Mouse (Mus musculus) 3134 (cell line): Measurements from ENCODE around the gene Aig1.

Experiments
- DNase-seq: peaks from one replicate; pipeline ENCODE4 v3.0.0-alpha.2; 2011; ENCODE audit warnings: low spot score; ENCODE audit not compliant: insufficient read length; ENCODE audit errors: extremely low read depth

Aig1 gene

DNA sequence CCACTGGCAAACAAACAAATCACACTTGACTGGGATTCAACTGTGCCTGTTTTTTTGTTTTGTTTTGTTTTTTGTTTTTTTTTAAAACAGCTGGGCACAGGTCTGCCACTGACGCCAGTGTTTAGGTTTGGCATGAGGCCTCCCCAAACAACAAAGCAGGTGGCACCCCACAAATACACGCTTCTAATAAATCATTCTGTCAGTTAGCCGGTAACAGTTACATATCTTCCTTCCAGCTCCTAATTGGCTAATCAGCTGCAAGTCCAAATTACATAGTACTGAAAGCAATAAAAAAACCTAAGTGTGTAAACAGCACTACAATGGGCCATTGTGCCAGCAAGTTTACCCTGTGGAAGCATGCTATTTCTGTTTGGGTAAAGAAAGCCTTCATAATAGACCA, 18.7 kb downstream of the Aig1 start:
- no peak for DNase-seq

DNA sequence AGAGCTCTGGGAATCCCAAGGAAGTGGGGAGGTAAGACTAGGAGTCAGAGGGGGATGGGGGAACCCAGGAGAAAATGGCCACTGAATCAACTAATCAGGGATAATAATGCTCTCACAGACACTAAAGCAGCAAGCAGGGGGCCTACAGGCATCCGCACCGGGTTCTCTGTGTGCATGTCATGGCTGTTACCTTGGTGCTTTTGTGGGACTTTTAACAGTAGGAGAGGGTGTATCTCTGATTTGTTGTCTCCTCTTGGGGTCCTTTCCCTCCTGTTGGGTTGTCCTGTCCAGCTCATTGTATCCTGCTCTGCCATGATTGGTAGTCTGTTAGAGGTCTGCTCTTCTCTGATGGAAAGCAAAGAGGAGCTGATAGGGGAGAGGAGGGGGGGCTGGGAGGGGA, 19.6 kb downstream of the Aig1 start:
- no peak for DNase-seq

DNA sequence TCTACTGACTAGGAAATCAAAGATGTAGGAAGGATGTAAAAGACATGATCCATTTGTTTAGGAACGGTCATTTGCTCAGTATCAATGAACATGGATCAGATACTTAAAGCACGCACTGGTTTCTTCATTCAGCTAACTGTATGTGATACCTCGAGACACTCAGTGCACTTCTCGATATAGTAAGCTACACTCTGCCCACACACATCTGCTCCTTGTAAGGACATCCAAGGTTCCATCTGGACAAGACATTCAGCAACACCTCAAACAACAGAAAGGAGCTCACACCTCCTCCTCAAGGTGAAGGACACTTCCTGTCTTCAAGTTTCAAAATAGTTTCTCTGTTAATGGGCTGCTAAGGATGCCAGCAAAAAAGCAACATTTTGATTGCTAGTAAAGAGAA, 23.9 kb downstream of the Aig1 start:
- no peak for DNase-seq

DNA sequence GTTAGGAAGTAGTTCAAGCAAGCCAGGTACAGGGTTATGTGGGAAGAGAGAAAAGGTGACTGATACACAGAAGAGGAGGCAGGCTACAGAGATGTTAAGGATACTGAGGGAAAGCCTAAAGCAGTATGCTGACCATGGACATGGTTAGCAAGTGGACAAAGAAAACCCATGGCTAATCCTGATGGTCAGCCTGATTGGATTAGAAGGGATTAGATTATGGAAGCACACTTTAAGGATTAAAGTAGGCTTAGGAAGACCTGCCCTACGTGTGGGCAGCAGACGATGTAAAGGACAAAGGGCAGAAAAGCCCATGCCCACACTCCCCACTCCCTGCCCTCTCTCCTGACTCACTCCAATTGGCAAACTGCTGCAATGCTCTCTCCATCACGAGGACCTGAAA, 25.0 kb downstream of the Aig1 start:
- no peak for DNase-seq

DNA sequence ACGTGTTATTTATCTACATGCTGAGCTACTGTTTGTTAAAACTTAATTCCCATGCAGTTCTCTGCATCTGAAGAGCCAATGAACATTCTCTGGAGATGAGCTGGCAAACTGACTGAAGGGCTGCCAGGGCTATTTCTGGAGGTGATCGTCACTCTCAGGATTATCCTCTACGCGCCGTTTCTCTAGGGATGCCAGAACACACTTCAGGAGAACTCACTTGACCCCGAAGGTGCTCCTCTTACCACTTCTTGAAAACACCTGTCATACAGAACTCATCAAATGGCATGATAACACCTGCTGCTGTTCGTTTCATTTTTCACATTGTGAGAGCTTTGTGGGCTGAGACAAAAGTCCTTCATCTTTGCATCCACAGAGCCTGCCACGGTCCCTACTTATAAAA, 25.9 kb downstream of the Aig1 start:
- peak; percentile 18 for DNase-seq

DNA sequence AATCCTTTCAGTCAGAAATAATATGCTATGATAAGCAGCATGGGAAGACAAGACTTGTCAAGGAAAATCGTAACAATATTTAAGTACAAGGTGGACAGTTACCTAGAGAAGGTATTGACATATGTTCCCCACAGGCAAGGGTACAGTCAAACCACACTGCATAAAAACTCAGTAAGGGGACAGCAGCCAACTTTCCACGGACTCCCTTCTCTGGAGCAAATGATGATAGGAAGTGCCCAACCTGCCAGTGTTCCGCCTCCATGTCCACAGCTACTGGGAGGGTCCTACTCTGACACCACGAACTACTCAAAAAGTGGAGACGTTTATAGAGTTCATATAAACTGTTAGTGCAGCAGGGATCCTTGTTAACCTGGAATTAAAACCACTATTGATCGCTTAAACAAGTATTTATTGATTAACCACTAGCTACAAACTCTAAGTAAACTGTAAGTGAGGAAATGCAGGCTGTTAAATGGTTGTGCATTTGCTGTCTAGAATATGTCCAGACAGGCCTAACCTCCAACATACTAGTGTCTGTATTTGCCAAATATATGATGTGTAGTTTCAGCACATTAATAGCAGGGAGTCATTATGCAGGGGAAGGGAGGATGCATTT, 30.2 kb downstream of the Aig1 start:
- DNase-seq, result no peak

DNA sequence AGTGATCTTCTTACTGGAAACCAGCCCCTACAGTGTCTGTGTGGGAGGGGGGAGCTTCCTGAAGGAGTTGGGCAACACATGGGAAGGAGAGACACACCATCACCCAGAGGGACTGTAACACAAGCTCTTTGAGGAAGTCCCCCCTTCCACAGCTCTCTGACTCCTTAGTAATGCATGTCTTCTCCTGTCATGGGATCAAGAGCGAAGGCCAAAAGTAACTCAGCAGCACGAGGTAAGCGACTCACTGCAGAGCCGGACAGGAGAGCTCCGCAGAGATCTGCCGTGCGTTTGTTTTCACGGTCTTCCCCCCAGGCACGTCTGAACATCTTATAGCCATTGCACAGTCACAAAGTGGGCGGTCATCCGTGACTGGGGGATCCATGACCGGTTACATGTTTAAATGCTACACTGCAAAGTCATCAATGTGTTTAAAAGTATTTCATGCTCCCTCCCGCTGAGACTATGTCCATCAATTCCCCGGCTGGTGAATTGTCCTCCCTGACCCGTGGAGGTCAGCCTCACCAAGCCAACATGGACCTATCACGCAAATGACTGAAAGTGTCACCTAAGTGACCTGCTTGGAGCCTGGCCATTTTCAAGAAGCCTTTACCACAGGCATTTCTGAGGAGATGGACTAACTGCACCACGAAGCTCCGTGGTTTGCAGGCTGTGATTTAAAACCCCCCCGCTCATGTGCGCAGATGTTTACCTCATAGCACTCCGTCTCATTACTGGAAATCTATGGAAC, 30.9 kb downstream of the Aig1 start:
- DNase-seq, result peak; percentile 21

DNA sequence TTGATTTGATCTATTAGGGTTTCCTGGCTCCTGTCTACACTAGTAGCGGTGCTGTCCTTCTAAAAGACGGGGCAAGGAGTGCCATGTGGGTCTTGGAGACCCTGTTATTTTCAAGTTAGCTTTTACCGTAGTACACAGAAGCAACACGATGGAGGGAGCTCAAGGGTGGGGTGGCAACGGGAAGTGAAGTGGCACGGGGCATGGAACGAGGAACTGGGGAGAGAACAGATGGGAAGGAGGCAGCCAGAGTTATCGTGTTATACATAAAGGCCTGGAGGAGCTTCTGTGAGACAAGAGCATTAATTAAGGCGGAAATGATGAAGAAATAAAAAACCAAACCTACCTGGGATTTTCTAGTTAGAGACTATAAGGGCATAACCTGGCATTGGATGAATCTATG, 31.8 kb downstream of the Aig1 start:
- DNase-seq, result no peak

DNA sequence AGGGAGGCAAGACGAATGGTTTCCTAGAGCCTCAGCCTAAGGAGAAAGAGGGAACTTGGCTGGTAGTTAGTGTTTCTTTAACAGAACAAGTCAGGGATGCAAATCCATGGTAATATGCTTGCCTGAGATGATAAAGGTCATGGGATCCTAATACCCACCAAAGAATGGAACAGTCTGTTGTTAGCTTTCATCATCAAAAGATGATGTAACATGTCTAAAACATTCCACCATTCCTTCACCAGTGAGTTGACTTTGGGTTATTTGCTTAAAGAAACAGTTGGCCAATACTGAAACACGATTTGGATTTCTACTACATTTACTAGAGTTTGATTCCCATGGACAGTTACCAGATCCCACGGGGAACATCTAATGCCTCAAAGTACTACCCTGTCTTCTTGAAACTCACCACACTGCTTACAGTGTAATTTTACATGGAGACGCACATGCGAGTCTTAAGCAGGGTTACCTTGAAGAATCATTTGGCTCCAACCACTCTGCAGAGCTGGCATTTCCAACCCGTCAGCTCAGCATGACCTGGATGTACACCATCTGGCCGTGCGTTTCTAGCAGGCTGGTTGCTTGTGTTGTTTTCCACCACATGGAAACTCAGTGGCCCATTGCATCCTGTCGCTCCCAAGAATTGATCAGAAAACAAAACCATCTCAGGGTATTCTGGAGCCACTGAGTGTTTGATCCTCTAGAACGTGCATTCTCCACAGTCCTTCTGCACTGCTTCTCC, 32.9 kb downstream of the Aig1 start:
- no peak for DNase-seq

DNA sequence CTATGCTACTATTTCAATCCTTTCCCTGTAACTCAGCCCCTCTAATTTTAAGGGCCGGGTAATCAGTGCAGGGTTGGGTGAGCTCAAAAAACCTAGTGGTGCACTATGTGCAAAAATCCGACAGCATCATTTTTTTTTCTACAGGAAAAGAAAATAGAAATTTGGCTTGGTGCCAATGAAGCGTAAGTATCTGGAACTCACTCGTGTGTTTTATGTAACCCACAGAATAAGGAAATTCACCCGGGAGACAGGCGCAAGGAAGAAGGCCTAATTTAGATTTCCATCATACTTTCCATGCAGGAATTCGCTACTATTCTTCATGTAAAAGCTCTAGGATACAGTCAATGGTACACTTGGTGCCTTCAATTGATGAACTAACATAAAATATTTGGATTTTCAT, 34.7 kb downstream of the Aig1 start:
- DNase-seq, result no peak

DNA sequence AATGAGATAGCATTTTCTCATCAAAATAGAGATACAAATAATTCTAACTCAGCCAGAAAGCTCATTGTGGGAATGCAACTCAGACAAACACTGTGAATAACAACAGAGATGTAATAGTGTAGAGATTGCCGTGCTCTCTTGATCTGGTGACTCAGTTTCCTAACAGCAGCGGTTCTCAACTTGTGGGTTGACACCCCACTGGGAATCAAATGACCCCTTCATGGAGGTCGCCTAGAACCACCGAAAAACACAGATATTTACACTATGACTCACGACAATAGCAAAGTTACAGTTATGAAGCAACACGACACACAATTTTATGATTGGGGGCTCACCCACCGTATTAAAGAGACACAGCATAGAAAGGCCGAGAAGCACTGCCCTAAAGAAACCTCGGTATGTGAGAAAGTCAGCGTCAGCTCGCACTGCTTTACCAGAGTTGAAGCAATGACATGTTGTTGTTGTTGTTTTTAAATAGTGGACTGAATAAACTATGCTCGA, 35.7 kb downstream of the Aig1 start:
- no peak for DNase-seq

DNA sequence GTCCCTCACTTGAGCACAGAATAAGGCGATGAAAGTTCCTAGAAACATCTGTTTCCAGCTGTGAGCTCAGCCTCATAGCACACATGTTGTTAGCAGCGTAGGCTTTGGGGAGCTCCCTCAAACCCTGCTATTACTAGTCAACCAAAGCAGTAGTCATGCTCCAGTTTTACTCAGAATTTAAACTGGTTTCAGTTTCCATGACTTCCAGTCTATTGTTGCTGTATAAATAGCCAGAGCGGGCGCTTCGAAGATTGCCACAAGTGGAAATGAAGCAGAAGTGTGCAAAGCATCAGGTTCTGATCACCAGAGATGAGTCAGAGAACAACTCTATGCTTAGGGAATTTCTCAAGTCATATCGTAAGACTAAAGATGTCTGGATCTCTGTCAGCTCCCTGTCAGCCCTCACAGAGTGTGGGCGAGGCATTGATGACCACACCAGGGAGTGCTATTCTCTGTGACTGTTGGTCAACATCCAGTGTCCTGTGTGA, 36.2 kb downstream of the Aig1 start:
- DNase-seq, result no peak

DNA sequence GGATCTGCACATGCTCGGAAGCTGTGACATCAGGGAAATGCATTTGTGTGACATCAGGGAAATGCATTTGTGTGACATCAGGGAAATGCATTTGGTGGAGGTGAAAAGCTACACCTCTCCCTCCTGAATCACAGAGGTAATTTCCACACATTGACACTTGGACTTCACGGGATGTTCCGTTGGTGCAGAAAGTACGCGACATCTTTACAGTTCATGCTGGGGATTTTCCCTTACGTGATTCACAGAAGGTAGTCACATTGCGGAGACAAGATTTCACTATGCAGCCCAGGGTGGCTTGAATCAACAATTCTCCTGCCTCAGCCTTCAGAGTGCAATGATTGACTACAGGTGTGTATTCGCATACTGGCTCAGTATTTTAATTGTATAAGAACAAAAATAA, 41.6 kb downstream of the Aig1 start:
- no peak for DNase-seq

DNA sequence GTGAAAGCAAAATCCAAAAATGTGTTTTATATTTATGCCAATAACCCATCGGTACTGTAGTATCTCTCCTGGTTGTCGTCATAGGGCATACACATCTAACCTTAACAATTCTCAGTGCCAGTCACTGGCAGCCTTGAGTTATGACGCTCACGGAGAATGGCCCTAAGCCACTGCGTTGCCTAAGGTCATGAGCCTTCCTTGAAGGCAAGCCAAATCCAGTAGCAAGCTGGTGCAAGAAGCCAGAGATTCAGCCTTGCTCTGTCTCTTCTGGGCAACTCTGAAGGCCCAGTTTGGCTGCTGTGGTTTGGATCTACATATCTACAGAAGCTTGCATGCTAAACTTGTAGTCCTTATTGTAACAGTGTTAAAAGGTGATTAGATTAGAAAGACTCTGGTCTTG, 55.2 kb downstream of the Aig1 start:
- DNase-seq, result no peak

DNA sequence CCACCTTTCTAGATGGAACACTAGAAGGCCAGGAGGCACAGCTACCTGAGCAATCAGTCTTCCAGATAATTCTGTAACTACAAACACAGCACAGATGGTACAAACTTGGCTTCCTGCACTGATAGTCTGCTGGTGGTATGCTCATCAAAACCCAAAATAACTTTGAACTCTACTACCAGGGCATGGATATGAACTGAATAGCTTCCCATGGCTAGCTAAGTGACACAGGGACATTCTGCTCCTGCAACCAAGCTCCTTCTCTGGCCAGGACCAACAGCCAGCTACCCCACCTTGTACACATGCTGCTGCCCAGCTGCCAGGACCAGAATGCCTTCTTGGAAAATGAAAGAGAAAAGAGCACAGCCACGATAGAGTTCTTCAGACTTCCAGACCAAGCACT, 60.5 kb downstream of the Aig1 start:
- DNase-seq, result no peak

DNA sequence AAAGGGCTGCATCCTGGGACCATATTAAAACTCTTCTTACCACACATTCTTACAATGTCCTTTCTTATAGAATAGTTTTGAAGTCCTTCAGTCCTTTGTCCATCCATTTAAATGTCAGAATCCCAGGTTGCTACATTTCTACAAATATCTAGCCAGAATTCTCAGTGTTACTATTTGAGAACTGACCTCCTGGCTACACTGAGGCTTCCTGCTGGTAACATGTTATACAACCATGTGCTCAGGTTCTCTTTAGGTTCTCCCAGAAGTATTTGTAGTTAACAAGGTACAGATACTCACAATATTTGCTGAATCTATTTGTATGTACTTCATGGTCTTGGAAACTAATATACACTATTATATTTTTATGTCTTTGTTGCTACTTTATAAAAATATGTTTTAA, 62.0 kb downstream of the Aig1 start:
- DNase-seq, result no peak

DNA sequence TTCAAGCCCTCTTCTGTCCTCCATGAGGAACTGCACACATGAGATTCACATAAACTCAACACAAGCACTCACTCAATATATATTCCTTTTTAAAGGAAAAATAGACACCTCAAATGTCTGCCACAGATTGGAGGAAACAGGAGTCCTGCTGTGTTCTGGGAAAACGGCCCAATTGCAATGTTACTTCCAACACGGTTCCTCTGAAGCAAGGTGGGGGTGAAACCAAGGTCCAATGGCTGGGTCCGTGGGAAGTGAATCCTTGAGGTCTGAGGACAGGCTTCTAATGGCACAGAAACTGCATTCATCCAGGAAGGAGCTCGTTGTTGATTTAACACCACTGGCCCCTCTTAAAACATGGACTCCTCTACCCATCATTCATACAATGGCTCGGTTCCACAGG, 67.5 kb downstream of the Aig1 start:
- DNase-seq, result no peak

DNA sequence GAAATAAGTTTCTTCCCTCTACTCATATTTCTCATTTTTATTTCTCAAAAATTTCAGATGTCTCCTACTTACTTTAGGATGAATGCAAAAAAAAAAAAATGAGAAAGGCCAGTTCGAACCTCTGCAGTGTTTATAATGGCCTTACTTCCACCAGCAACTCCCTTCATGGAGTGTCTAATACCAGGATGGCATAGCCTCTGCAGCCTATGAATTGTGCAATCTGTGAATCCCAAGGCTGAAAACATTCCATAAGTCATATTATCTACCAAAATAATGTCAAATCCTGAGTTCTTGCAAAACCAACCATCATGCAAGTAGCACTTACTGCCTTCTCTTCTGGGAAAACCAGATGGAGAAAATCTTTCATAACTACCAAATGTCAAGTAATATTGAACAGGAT, 75.3 kb downstream of the Aig1 start:
- DNase-seq, result no peak

DNA sequence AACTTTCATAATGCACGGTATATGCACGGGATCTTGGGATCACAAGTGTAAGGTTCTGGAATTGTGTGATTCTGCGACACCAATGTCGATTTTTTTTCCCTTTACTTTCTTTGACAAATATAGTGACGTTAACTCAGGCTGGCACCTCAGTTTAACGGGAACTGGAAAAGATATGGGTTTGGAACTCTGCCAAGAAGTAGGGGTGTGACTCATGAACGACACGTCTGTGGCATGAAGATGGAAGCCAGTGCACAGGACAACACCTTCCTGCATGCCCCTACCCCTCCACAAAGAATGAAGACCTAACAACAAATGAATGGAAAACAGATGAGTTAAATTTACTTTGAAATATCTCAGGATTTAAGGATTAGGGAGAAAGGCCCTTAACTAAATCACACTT, 76.0 kb downstream of the Aig1 start:
- no peak for DNase-seq

DNA sequence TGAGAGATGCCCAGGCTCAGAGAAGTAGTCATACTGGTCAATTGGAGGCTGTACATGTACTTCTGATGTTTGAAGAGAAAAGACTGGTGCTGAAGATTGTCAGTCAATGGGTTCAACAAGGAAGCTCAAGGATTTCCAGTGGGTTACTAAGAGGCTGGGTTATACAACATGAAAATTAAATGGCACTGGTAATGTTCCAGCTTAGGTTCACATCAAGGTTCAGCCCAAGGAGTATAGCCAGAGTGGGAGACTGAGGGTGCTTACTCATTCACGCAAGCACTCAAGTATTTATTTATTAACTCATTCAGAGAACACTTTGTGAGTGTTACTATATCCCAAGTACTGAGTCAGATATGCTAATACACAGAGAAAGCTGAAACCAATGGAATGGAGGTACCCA, 79.2 kb downstream of the Aig1 start:
- DNase-seq, result no peak

DNA sequence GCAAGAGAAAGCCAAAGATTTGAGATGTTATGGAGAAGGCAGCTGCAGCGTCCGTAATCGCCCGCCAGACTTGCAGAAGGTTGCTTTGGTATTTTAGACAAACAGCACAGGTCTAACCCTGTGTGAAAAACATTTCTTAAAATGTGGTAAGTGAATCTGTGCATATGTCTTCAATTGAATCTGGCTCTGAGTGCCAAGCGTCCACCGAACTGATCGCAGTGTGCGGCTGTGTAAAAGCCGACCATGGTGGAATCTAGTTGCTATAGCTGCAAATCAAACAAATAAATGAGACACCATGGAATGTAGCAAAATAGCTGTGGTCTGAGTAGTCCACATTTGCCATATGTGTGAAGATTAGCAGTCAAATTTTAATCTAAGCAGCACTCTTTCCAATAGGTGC, 80.7 kb downstream of the Aig1 start:
- DNase-seq, result no peak

DNA sequence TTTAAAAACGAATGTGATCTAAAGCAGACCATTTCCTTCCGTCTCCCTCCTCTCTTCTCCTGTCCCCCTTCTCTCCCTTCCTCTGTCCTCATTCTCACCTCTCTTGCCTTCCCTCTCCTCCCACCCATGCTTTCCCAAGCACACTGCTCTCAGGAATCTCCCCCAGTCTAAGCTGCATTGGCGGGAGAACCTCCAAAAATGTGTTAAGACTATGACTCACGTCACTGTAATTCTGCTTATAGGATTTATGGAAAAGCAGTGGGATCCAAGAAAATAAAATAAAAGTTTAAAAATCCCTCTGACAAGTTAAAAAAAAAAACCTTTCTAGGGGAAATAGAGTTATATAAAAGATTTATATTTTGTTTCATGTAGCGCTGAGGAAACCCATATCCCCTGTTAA, 86.0 kb downstream of the Aig1 start:
- DNase-seq, result no peak
